Mouse (Mus musculus): ENCODE measurements around the gene Il34.

DNA sequence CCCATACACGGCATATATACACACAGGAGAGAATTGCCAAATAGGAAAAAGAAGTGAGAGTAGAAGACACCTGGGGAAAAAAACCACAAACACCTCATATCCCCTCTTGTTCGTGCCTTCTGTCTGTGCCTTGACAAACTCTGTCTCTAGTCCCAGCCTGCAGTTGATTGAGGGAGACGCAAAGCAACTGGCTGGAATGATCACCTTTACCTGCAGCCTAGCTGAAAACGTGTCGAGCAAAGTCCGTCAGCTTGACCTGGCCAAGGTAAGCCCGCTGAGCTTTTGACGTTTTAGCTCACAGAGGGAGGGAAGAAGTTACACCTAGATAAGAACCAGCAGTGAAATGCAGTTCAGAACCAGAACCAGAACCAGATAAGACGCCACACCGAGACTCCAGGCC is 45.5 kb upstream of the Il34 start:
- no peak for TF ChIP-seq CTCF (IDR thresholded peaks at IDR 0.05; ENCODE audit: control insufficient read depth, insufficient read depth, insufficient replicate concordance, low read depth, low read length)
- TF ChIP-seq POLR2A (IDR thresholded peaks at IDR 0.05; ENCODE audit: control insufficient read depth, low read depth, low read length), result no peak
